Mouse (Mus musculus) testis, adult 2 months (tissue): ENCODE data around the gene Praf2.

Experiments
- CTCF ChIP-seq: fragments of 200-500 bp; IDR thresholded peaks from 2 replicates; pipeline ENCODE4 v1.5.1; 2012; ENCODE audit warnings: low read depth, mild to moderate bottlenecking, inconsistent platforms, low read length, moderate library complexity; ENCODE audit not compliant: control insufficient read depth, insufficient read depth, insufficient replicate concordance
- POLR2A ChIP-seq: fragments of 200-500 bp; IDR thresholded peaks from 2 replicates; pipeline ENCODE4 v1.6.1; 2012; ENCODE audit warnings: low read depth, mild to moderate bottlenecking, inconsistent platforms, low read length, moderate library complexity; ENCODE audit not compliant: control insufficient read depth

DNA sequence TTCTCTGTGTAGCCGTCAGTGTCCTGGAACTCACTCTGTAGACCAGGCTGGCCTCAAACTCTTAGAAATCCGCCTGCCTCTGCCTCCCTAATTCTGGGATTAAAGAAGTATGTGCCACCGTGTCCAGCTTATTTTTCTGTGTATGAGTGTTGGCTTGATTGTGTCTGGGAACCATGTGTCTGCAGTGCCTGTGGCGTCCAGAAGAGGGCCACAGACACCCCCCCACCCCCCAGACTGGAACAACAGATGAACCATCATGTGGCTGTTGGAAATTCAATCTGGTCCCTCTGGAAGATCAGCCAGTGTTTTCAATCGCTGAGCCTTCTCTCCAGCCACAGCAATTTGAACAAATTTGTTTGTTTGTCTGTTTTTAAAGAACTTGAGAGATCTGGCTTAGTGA is 15.2 kb downstream of the Praf2 start:
- TF ChIP-seq CTCF (no peak), POLR2A (no peak)
